Mouse (Mus musculus): ENCODE data around the gene Pus10.

The Pus10 gene

GRCm38 (mm10) chr11:23695847-23696246 lies 30.4 kb downstream of the Pus10 start:
- DNase-seq (ENCODE audit: low read depth, low spot score) = peak; percentile 41

GRCm38 (mm10) chr11:23698526-23698925 lies 33.1 kb downstream of the Pus10 start:
- no peak for DNase-seq (ENCODE audit: low read depth, low spot score)

GRCm38 (mm10) chr11:23699414-23700095 lies 34.1 kb downstream of the Pus10 start:
- peak; percentile 65 for DNase-seq (ENCODE audit: low read depth, low spot score)

- DNase-seq (ENCODE audit: low read depth, low spot score) = no peak
These were observed 36.4 kb downstream of the Pus10 start for GRCm38 (mm10) chr11:23701831-23702230.

DNA sequence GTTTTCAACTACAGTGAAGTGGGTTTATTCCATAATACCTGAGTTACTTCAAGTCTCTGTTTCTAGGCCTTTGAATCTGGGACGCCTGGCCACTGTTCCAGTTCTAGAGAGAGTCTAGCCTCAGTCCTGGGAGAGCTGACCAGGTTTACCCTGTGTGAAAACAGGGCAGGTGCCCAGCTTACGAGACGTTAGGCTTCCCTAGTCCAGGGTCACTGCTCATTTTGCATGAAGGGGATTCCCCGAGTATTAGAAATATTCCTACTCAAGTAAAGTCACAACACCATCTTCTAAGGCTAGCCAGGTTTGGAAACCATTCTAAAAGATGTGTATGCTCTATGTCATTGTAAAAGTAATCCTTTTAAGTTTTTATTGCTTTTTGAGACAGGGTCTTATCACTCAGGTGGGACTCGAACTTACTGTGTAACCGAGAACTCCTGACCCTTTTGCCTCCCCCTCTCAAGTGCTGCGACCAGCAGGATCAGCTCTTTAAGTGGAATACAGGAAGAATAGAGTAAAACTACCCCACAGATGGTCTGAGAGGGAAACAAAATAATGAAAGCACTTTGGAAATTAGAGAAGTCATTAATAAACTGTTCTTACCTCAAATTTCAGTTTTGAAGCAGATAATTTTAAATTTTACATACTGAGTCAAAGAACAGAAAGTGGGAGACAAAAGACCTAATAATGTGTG lies 39.3 kb downstream of the Pus10 start:
- no peak for DNase-seq (ENCODE audit: low read depth, low spot score)

- no peak for DNase-seq (ENCODE audit: low read depth, low spot score)
These were observed 46.8 kb downstream of the Pus10 start for GRCm38 (mm10) chr11:23712299-23712698.

DNA sequence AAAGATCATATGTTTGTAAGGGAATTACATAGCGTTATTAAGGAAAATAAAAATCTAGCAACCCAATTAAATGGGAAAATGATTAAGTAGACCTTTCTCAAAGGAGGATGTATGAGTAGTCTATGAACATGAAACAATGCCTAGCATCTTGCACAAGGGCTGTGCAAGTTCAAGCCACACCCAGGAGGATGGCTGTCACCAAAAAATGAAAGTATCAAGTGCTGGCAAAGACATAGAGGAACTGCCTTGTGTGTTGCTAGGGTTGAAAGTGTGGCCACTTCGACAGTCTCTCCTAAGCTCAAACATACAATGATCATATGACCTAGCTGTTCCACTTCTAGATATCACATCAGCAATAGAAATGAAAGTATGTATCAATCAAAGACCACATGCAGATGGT lies 53.4 kb downstream of the Pus10 start:
- DNase-seq (ENCODE audit: low read depth, low spot score) = no peak

GRCm38 (mm10) chr11:23719825-23720224 lies 54.4 kb downstream of the Pus10 start:
- DNase-seq (ENCODE audit: low read depth, low spot score) = no peak

- DNase-seq (ENCODE audit: low read depth, low spot score) = no peak
These were observed 56.9 kb downstream of the Pus10 start for GRCm38 (mm10) chr11:23722326-23722725.

- no peak for DNase-seq (ENCODE audit: low read depth, low spot score)
These were observed 60.4 kb downstream of the Pus10 start for GRCm38 (mm10) chr11:23725850-23726249.

DNA sequence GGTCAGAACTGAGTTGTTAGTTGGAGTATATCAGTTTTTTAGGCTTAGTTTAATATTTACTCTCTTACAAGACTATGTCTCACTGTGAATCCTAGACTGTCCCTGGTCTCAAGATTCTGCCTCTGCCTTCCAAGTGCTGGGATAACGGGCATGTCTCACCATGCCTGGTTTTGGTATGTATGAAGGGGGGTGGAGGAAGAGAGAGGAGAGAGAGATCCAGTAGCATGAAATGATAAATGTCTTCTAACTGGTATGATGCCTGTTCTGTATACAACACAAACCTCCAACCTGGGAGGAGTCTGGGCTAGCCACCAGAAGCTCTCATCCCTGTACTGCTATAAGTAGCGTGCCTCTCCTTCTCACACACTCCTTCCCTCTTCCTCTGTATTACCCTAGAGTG lies 61.0 kb downstream of the Pus10 start:
- no peak for DNase-seq (ENCODE audit: low read depth, low spot score)

- DNase-seq (ENCODE audit: low read depth, low spot score) = no peak
These were observed 62.7 kb downstream of the Pus10 start for GRCm38 (mm10) chr11:23728186-23728585.

GRCm38 (mm10) chr11:23730120-23730519 lies 64.6 kb downstream of the Pus10 start:
- no peak for DNase-seq (ENCODE audit: low read depth, low spot score)

DNA sequence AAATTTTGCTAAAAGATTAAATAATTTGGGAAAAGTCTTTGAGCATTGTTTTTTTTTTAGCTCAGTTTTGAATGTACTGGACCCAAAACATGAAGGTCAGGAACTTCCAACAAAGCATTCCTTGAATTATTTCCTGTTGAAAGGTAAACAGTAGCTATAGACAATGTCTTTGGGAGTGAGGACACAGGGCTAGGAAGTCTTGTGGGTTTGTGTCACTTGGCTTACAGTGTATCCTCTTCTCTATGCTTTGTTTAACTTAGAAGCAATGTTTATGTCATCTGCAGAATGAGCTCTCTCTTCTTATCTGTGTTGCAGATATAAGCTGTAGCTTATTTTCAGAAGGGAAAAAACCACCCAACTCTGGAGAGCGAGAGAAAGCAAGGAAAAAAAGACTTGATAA lies 67.4 kb downstream of the Pus10 start:
- DNase-seq (ENCODE audit: low read depth, low spot score) = no peak

DNA sequence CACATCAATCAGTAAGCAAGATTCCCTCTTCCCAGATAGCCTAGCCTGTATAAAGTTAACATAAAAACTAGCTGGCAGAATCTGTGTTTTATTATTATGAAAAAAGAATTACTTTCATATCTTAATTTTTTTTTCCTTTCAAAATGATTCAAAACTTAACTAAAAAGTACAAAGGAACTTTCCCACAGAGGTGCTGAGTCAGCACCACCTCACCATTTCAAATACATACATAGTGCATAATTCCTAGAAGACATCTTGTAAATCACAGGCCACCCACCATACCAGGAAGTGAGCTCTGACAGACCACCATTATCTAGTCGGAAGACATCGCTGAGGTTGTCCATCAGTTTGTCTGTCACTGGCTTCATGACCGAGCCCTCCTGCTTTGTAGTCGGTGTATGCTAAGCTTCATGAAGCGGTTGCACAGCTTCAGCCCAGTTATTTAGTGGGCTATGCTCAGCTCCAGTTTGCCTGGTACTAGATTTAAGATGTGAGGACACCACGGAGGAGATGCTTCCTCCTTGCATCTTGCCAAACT lies 69.3 kb downstream of the Pus10 start:
- DNase-seq (ENCODE audit: low read depth, low spot score) = no peak

GRCm38 (mm10) chr11:23735820-23736470 lies 70.5 kb downstream of the Pus10 start:
- DNase-seq (ENCODE audit: low read depth, low spot score) = no peak

- DNase-seq (ENCODE audit: low read depth, low spot score) = no peak
These were observed 75.4 kb downstream of the Pus10 start for GRCm38 (mm10) chr11:23740895-23741294.

DNA sequence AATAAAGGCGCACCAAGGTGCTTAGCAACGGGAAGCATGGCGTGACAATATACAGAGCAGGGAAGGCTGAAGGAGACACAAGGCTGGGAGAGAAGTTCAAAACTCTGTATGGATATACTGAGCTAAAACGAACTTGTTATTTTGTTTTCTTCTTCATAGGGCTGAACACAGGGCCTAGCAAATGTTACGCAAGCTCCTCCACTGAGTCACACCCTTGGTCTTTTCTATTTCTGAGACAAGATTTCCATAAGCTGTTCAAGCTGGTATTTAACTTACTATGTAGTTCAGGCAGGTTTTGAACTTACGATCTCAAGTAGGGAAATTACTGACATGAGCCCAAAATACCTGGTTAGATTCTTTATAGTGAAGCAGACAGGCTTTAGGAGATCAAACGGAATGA lies 75.9 kb downstream of the Pus10 start:
- no peak for DNase-seq (ENCODE audit: low read depth, low spot score)

DNA sequence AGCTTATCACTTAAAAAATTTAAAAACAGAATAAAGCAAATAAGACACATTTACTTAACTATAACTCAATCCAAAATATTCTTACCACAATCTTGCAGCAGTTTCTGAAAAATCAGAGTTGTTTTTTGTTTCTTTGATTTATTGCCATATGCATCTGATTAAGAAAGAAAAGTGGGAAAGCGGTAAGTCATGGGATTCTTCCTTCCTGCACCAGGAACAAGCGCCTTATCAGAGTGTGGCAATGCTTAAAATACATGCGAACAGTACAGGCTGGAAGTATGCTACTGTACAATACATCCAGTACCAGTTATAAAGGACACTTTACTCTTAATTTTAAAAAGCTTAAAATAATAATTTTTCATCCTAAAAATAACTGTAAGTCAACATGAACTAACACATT lies 78.9 kb downstream of the Pus10 start:
- no peak for DNase-seq (ENCODE audit: low read depth, low spot score)

- DNase-seq (ENCODE audit: low read depth, low spot score) = no peak
These were observed 80.6 kb downstream of the Pus10 start for GRCm38 (mm10) chr11:23746102-23746501.

DNA sequence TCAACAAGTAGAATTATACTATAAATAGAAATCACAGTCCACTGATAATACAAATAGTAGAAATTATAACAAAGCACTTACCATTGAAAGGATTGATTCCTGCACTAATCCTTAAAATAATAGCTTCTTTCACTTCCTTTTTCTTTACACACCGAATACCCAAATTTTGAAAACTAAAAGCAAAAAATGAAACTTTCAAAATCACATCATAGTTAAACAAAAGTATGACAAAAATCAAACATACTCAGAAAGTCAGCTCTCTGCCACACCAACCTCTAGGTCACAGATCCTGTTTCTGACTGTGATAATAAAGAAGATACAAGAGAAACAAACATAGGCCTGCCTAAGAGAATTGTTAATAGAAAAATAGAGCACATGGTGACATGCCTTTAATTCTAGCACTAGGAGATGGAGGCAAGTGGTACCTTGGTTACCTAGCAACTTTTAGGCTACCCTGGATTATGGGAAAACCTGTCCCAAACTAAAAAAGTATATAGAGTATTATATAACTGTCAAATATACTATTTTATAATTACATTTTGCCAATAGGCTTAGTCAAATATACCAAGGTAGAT lies 87.7 kb downstream of the Pus10 start:
- DNase-seq (ENCODE audit: low read depth, low spot score) = peak; percentile 26

DNA sequence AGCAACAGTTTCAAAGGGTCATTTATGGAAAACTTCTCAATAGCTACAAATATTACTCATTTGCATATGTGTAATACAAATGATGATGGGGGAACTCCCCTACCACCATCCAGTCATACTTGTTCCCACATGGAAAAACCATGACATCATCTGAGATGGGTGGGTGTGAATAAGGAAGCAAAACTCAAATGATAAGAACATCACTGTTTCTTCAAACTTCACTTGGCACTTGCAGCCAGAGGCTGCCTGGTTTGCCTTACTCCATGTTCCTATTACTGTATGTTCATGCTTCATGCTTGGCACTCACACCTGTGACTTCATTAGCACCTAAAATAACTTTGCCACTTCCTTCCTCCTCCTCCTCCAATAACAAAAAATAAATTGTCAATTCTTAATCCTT lies 88.9 kb downstream of the Pus10 start:
- DNase-seq (ENCODE audit: low read depth, low spot score) = peak; percentile 33
